Mouse (Mus musculus): ENCODE results near the gene Psmd6. TPM values are rescaled to one million over a fixed set of nuclear protein-coding genes. Genes with fewer than 3 reads are reported as not detected.

The Psmd6 gene
- total RNA-seq, 4 experiments from 2014 or later = 111 to 121 (median 118) TPM

GRCm38 (mm10) chr14:14064486-14065141 is 56.2 kb downstream of the Psmd6 start:
- peak in 1 of 2 experiments; percentile 21 for DNase-seq (ENCODE audit: low spot score in 2 of 2)

GRCm38 (mm10) chr14:14063382-14063781 is 57.4 kb downstream of the Psmd6 start:
- no peak for DNase-seq (ENCODE audit: low spot score in 2 of 2)

- DNase-seq (ENCODE audit: low spot score in 2 of 2) = no peak
Measured at GRCm38 (mm10) chr14:14062531-14063245, 58.1 kb downstream of the Psmd6 start.

Other genes starting within 250 kb of the Psmd6 start
- gene Gm281, start 206.5 kb downstream of the Psmd6 start, total RNA-seq (2022) = not detected
- 10 to 100 TPM; 26.4 to 33.7 (median 29.2) TPM for gene Atxn7, start 159.5 kb downstream of the Psmd6 start, total RNA-seq (2022)
- 10 to 100 TPM; 85.6 to 97.3 (median 89.8) TPM for gene Thoc7, start 159.1 kb downstream of the Psmd6 start, total RNA-seq (2022)
- gene Olfr720, start 65.9 kb upstream of the Psmd6 start, total RNA-seq (2022) = not detected
- not detected for gene Olfr31, start 201.8 kb upstream of the Psmd6 start, total RNA-seq (2022)
- 10 to 100 TPM in 1 of 4 experiments, 1 to 10 TPM in 3; 3.7 to 10.8 (median 5.0) TPM for gene Il3ra, start 225.3 kb upstream of the Psmd6 start, total RNA-seq (2022)

All from layer of hippocampus, adult 8-10 months (tissue).